Mouse (Mus musculus): ENCODE results near the gene Zbtb48. TPM values are rescaled to one million over a fixed set of nuclear protein-coding genes. Genes with fewer than 3 reads are reported as not detected.

Gene Zbtb48
- polyA plus RNA-seq, 1 experiment from 2014 or later, result 10.6 TPM

GRCm38 (mm10) chr4:151986650-151987049 is 40.8 kb downstream of the Zbtb48 start:
- H3K4me3 ChIP-seq, result no peak overlapping the region
- no peaks in the 10 kb centered on the region for H3K9me3 ChIP-seq (replicated peaks)
- ATAC-seq (replicated peaks; ENCODE audit: insufficient number of reproducible peaks, insufficient read depth, low FRiP score, low read depth), result no peak
- 67% methylated on average over 8 of the region's 8 CpGs for WGBS
- no peak overlapping the region for H3K27ac ChIP-seq
- H3K27me3 ChIP-seq, result no peaks in the 10 kb centered on the region
- peaks cover 42% of the 10 kb centered on the region for H3K4me1 ChIP-seq (replicated peaks)
- H3K4me2 ChIP-seq, result no peak overlapping the region
- peaks cover 16% of the 10 kb centered on the region for H3K36me3 ChIP-seq
- H3K9ac ChIP-seq, result no peak overlapping the region

GRCm38 (mm10) chr4:151985886-151986285 is 41.6 kb downstream of the Zbtb48 start:
- peaks cover 42% of the 10 kb centered on the region for H3K4me1 ChIP-seq (replicated peaks)
- no peaks in the 10 kb centered on the region for H3K27me3 ChIP-seq
- no peaks in the 10 kb centered on the region for H3K9me3 ChIP-seq (replicated peaks)
- 41% methylated on average over 10 of the region's 10 CpGs for WGBS
- no peak overlapping the region for H3K4me3 ChIP-seq
- no peak overlapping the region for H3K27ac ChIP-seq
- no peak for ATAC-seq (replicated peaks; ENCODE audit: insufficient number of reproducible peaks, insufficient read depth, low FRiP score, low read depth)
- H3K4me2 ChIP-seq, result no peak overlapping the region
- peaks cover 9% of the 10 kb centered on the region for H3K36me3 ChIP-seq
- H3K9ac ChIP-seq, result no peak overlapping the region

- H3K9ac ChIP-seq, result no peak overlapping the region
- ATAC-seq (replicated peaks; ENCODE audit: insufficient number of reproducible peaks, insufficient read depth, low FRiP score, low read depth), result no peak
Measured at GRCm38 (mm10) chr4:151983560-151983959, 43.9 kb downstream of the Zbtb48 start.

GRCm38 (mm10) chr4:151983043-151983442 is 44.4 kb downstream of the Zbtb48 start:
- no peak overlapping the region for H3K27ac ChIP-seq
- no peaks in the 10 kb centered on the region for H3K9me3 ChIP-seq (replicated peaks)
- ATAC-seq (replicated peaks; ENCODE audit: insufficient number of reproducible peaks, insufficient read depth, low FRiP score, low read depth), result no peak
- H3K27me3 ChIP-seq, result no peaks in the 10 kb centered on the region
- no peak overlapping the region for H3K9ac ChIP-seq
- H3K36me3 ChIP-seq, result peaks cover 15% of the 10 kb centered on the region
- no peak overlapping the region for H3K4me3 ChIP-seq
- 57% methylated on average over 17 of the region's 17 CpGs for WGBS
- 0 out of 2 replicates have a peak overlapping the region, but pooled peaks have one; percentile 6 for H3K4me2 ChIP-seq
- H3K4me1 ChIP-seq (replicated peaks), result peaks cover 34% of the 10 kb centered on the region

More at GRCm38 (mm10) chr4:151983560-151983959, 43.9 kb downstream of the Zbtb48 start:
- Histone ChIP-seq H3K4me3 (no peak overlapping the region), H3K27ac (no peak overlapping the region), H3K4me2 (0 out of 2 replicates have a peak overlapping the region, but pooled peaks have one; percentile 6), H3K9me3 (replicated peaks) (no peaks in the 10 kb centered on the region), H3K27me3 (no peaks in the 10 kb centered on the region), H3K4me1 (replicated peaks) (peaks cover 37% of the 10 kb centered on the region), H3K36me3 (peaks cover 12% of the 10 kb centered on the region)
- WGBS, result 28% methylated on average over 8 of the region's 9 CpGs

- Histone ChIP-seq H3K4me3 (no peak overlapping the region), H3K4me2 (no peak overlapping the region), H3K9ac (no peak overlapping the region), H3K4me1 (replicated peaks) (peaks cover 20% of the 10 kb centered on the region), H3K27me3 (no peaks in the 10 kb centered on the region), H3K36me3 (peaks cover 27% of the 10 kb centered on the region), H3K27ac (no peak overlapping the region), H3K9me3 (replicated peaks) (no peaks in the 10 kb centered on the region)
- peak; percentile 43 for ATAC-seq (replicated peaks; ENCODE audit: insufficient number of reproducible peaks, insufficient read depth, low FRiP score, low read depth)
- WGBS, result 11% methylated on average over 5 of the region's 5 CpGs
Measured at GRCm38 (mm10) chr4:151981363-151981762, 46.1 kb downstream of the Zbtb48 start.

GRCm38 (mm10) chr4:151980699-151981098 is 46.8 kb downstream of the Zbtb48 start:
- H3K9me3 ChIP-seq (replicated peaks), result no peaks in the 10 kb centered on the region
- H3K36me3 ChIP-seq, result peaks cover 28% of the 10 kb centered on the region
- WGBS, result 70% methylated on average over 8 of the region's 8 CpGs
- no peaks in the 10 kb centered on the region for H3K27me3 ChIP-seq
- no peak for ATAC-seq (replicated peaks; ENCODE audit: insufficient number of reproducible peaks, insufficient read depth, low FRiP score, low read depth)
- H3K27ac ChIP-seq, result no peak overlapping the region
- H3K4me3 ChIP-seq, result no peak overlapping the region
- H3K4me1 ChIP-seq (replicated peaks), result peaks cover 14% of the 10 kb centered on the region
- no peak overlapping the region for H3K4me2 ChIP-seq
- no peak overlapping the region for H3K9ac ChIP-seq

- H3K9ac ChIP-seq, result no peak overlapping the region
- H3K9me3 ChIP-seq (replicated peaks), result no peaks in the 10 kb centered on the region
- H3K36me3 ChIP-seq, result peaks cover 51% of the 10 kb centered on the region
- no peak for ATAC-seq (replicated peaks; ENCODE audit: insufficient number of reproducible peaks, insufficient read depth, low FRiP score, low read depth)
- no peak overlapping the region for H3K4me3 ChIP-seq
- H3K4me1 ChIP-seq (replicated peaks), result no peaks in the 10 kb centered on the region
- no peaks in the 10 kb centered on the region for H3K27me3 ChIP-seq
- H3K27ac ChIP-seq, result no peak overlapping the region
- 35% methylated on average over 10 of the region's 10 CpGs for WGBS
- H3K4me2 ChIP-seq, result no peak overlapping the region
Measured at GRCm38 (mm10) chr4:151977748-151978147, 49.7 kb downstream of the Zbtb48 start.

GRCm38 (mm10) chr4:151975441-151975840 is 52.0 kb downstream of the Zbtb48 start:
- 90% methylated on average over 3 of the region's 3 CpGs for WGBS
- no peak for ATAC-seq (replicated peaks; ENCODE audit: insufficient number of reproducible peaks, insufficient read depth, low FRiP score, low read depth)
- peaks cover 59% of the 10 kb centered on the region for H3K36me3 ChIP-seq
- no peak overlapping the region for H3K4me3 ChIP-seq
- no peak overlapping the region for H3K4me2 ChIP-seq
- H3K9ac ChIP-seq, result no peak overlapping the region
- H3K4me1 ChIP-seq (replicated peaks), result no peaks in the 10 kb centered on the region
- H3K27me3 ChIP-seq, result no peaks in the 10 kb centered on the region
- H3K27ac ChIP-seq, result no peak overlapping the region
- H3K9me3 ChIP-seq (replicated peaks), result no peaks in the 10 kb centered on the region

GRCm38 (mm10) chr4:151972221-151972967 is 55.1 kb downstream of the Zbtb48 start:
- 63% methylated on average over 10 of the region's 10 CpGs for WGBS
- no peak for ATAC-seq (replicated peaks; ENCODE audit: insufficient number of reproducible peaks, insufficient read depth, low FRiP score, low read depth)
- no peaks in the 10 kb centered on the region for H3K9me3 ChIP-seq (replicated peaks)
- H3K36me3 ChIP-seq, result peaks cover 61% of the 10 kb centered on the region
- H3K4me2 ChIP-seq, result no peak overlapping the region
- no peak overlapping the region for H3K4me3 ChIP-seq
- no peak overlapping the region for H3K9ac ChIP-seq
- H3K4me1 ChIP-seq (replicated peaks), result no peaks in the 10 kb centered on the region
- H3K27me3 ChIP-seq, result no peaks in the 10 kb centered on the region
- no peak overlapping the region for H3K27ac ChIP-seq

Other genes with a start within 250 kb of the Zbtb48 start
- gene Camta1, start 165.8 kb downstream of the Zbtb48 start, polyA plus RNA-seq (2015; fragmentation: Nextera tagmentation; extraction: Ambion mirVana), result 116 and 165 TPM in 2 replicates
- 45.4 and 56.4 TPM in 2 replicates for gene Dnajc11, start 94.0 kb downstream of the Zbtb48 start, polyA plus RNA-seq (2015; fragmentation: Nextera tagmentation; extraction: Ambion mirVana)
- gene Thap3, start 38.7 kb downstream of the Zbtb48 start, polyA plus RNA-seq (2015; fragmentation: Nextera tagmentation; extraction: Ambion mirVana), result 26.3 and 34.4 TPM in 2 replicates
- 15.2 and 20.7 TPM in 2 replicates for gene Phf13, start 31.4 kb downstream of the Zbtb48 start, polyA plus RNA-seq (2015; fragmentation: Nextera tagmentation; extraction: Ambion mirVana)
- 26.1 and 30.9 TPM in 2 replicates for gene Klhl21, start 18.9 kb downstream of the Zbtb48 start, polyA plus RNA-seq (2015; fragmentation: Nextera tagmentation; extraction: Ambion mirVana)
- gene Tas1r1, start 10.9 kb upstream of the Zbtb48 start, polyA plus RNA-seq (2015; fragmentation: Nextera tagmentation; extraction: Ambion mirVana), result 0.25 and 0.46 TPM in 2 replicates
- gene Nol9, start 11.7 kb upstream of the Zbtb48 start, polyA plus RNA-seq (2015; fragmentation: Nextera tagmentation; extraction: Ambion mirVana), result 13.9 and 20.7 TPM in 2 replicates
- 11.1 and 14.1 TPM in 2 replicates for gene Plekhg5, start 44.8 kb upstream of the Zbtb48 start, polyA plus RNA-seq (2015; fragmentation: Nextera tagmentation; extraction: Ambion mirVana)
- gene Tnfrsf25, start 88.3 kb upstream of the Zbtb48 start, polyA plus RNA-seq (2015; fragmentation: Nextera tagmentation; extraction: Ambion mirVana), result 0.94 and 1.6 TPM in 2 replicates
- 0.93 and 2.1 TPM in 2 replicates for gene Espn, start 124.7 kb upstream of the Zbtb48 start, polyA plus RNA-seq (2015; fragmentation: Nextera tagmentation; extraction: Ambion mirVana)
- gene Hes2, start 131.2 kb upstream of the Zbtb48 start, polyA plus RNA-seq (2015; fragmentation: Nextera tagmentation; extraction: Ambion mirVana), result 0.23 TPM in 1 of 2 replicates, not detected in the other
- gene Acot7, start 150.5 kb upstream of the Zbtb48 start, polyA plus RNA-seq (2015; fragmentation: Nextera tagmentation; extraction: Ambion mirVana), result 58.4 and 73.4 TPM in 2 replicates
- 11.2 and 13.2 TPM in 2 replicates for gene Gpr153, start 246.6 kb upstream of the Zbtb48 start, polyA plus RNA-seq (2015; fragmentation: Nextera tagmentation; extraction: Ambion mirVana)